Mouse (Mus musculus) hindlimb bud, embryonic 11.5 days (tissue): ENCODE results near the gene Ruvbl1.

ENCODE experiments used
- DNase-seq: peaks from one replicate; pipeline ENCODE4 v3.0.0-alpha.2; 2012; ENCODE audit warnings: low read depth, low spot score; ENCODE audit errors: extremely low spot score

Gene Ruvbl1

GRCm38 (mm10) chr6:88490629-88491354, 25.6 kb downstream of the Ruvbl1 start:
- no peak for DNase-seq

- DNase-seq = no peak
These were observed 28.5 kb downstream of the Ruvbl1 start for GRCm38 (mm10) chr6:88493712-88494111.

- DNase-seq = no peak
These were observed 34.5 kb downstream of the Ruvbl1 start for GRCm38 (mm10) chr6:88499481-88500404.

- DNase-seq = no peak
These were observed 35.2 kb downstream of the Ruvbl1 start for GRCm38 (mm10) chr6:88500405-88500767.

GRCm38 (mm10) chr6:88502030-88502970, 37.1 kb downstream of the Ruvbl1 start:
- no peak for DNase-seq

GRCm38 (mm10) chr6:88503044-88503443, 37.8 kb downstream of the Ruvbl1 start:
- no peak for DNase-seq

GRCm38 (mm10) chr6:88513984-88514383, 48.8 kb downstream of the Ruvbl1 start:
- DNase-seq = no peak

GRCm38 (mm10) chr6:88514546-88514945, 49.3 kb downstream of the Ruvbl1 start:
- no peak for DNase-seq

- DNase-seq = no peak
These were observed 50.8 kb downstream of the Ruvbl1 start for GRCm38 (mm10) chr6:88515971-88516370.

- no peak for DNase-seq
These were observed 51.5 kb downstream of the Ruvbl1 start for GRCm38 (mm10) chr6:88516667-88517066.

GRCm38 (mm10) chr6:88517701-88518403, 52.6 kb downstream of the Ruvbl1 start:
- no peak for DNase-seq

- DNase-seq = peak; percentile 74
These were observed 53.4 kb downstream of the Ruvbl1 start, which contains the start of gene Sec61a1 for GRCm38 (mm10) chr6:88518404-88519263. Gene Sec61a1 (minus strand): TSS chr6:88518905.

GRCm38 (mm10) chr6:88521821-88522220, 56.6 kb downstream of the Ruvbl1 start:
- no peak for DNase-seq

- DNase-seq = no peak
These were observed 57.4 kb downstream of the Ruvbl1 start for GRCm38 (mm10) chr6:88522606-88523005.

- no peak for DNase-seq
These were observed 57.8 kb downstream of the Ruvbl1 start for GRCm38 (mm10) chr6:88523043-88523442.

GRCm38 (mm10) chr6:88523451-88523850, 58.2 kb downstream of the Ruvbl1 start:
- DNase-seq = no peak

- no peak for DNase-seq
These were observed 58.8 kb downstream of the Ruvbl1 start for GRCm38 (mm10) chr6:88524056-88524455.

- no peak for DNase-seq
These were observed 65.1 kb downstream of the Ruvbl1 start for GRCm38 (mm10) chr6:88530306-88530705.

GRCm38 (mm10) chr6:88540093-88540755, 75.0 kb downstream of the Ruvbl1 start:
- DNase-seq = no peak
